Mouse (Mus musculus) megakaryocyte, embryonic 14.5 days (primary cell): ENCODE measurements around the gene Lrp1. TPM values are rescaled to one million over a fixed set of nuclear protein-coding genes. Genes with fewer than 3 reads are reported as not detected.

Source experiments
- H3K27me3 ChIP-seq: replicated peaks from 2 replicates; pipeline ENCODE3; 2012; ENCODE audit warnings: inconsistent platforms
- H3K36me3 ChIP-seq: replicated peaks from 2 replicates; pipeline ENCODE3; 2012; ENCODE audit warnings: low read length, inconsistent platforms, mixed read lengths
- H3K4me1 ChIP-seq: 2 replicates; pipeline ENCODE4 v1.6.1; 2012; ENCODE audit warnings: inconsistent platforms
- H3K4me3 ChIP-seq: replicated peaks from 2 replicates; pipeline ENCODE3; 2012; ENCODE audit warnings: moderate library complexity, mild to moderate bottlenecking, inconsistent platforms
- H3K9me3 ChIP-seq: 2 replicates; pipeline ENCODE4 v1.6.1; 2012; ENCODE audit warnings: inconsistent platforms
- FLI1 ChIP-seq: IDR thresholded peaks from 2 replicates; pipeline ENCODE4 v1.6.1; 2012; ENCODE audit warnings: low read length, inconsistent platforms, mixed read lengths
- GATA1 ChIP-seq: IDR thresholded peaks from 3 replicates; pipeline ENCODE4 v1.6.1; 2012; ENCODE audit warnings: mixed read lengths, low read length, inconsistent platforms, borderline replicate concordance
- polyA plus RNA-seq: library from polyadenylated mRNA; stranded (reverse); fragments of >175 nt; gene quantifications from 2 replicates; pipeline ENCODE4 v1.2.3, GENCODE M21; 2012; ENCODE audit warnings: low replicate concordance; ENCODE audit not compliant: insufficient read depth

Gene Lrp1
- polyA plus RNA-seq, 1 experiment = 208 TPM

DNA sequence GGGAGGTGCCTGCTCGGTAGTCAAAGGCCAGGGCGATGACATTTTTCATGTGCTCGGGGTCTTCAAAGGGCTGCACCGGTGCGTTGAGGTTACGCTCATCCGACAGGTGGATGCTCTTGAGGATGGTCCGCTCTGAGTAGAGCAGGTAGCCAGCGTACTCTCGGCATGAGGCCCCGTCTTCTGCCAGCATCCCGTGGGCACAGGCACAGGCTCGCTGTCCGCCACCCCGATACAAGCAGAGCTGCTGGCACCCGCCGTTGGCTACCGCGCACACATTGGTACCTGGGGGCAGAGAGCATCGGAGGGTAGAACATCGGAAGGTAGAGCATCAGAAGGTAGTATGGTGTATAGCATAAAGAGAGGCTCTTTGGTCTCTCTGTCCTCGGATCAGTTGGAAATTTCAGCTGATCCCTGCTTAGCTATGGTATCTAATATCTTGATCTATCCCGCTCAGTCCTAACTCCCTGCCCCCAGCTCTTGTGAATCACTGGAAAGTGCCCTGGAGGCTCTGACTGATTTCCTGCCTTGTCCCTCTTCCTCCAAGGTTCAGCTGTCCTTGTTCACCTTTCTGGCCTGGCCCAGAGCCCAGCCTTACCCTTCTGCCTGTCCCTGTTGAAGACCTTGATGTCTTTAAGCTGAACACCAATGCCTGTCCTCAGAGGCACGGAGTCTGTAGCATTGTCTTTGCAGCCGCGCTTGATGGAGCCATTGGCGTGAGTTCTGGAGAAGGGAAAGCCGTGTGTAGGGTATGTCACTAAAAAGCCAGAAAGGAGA is 54.2 kb downstream of the Lrp1 start:
- Histone ChIP-seq H3K4me1 (peaks cover 11% of the 10 kb centered on the region), H3K27me3 (peaks cover 73% of the 10 kb centered on the region), H3K9me3 (no peaks in the 10 kb centered on the region), H3K4me3 (peak overlapping the region; percentile 50), H3K36me3 (no peaks in the 10 kb centered on the region)
- TF ChIP-seq FLI1 (no peak), GATA1 (no peak)

DNA sequence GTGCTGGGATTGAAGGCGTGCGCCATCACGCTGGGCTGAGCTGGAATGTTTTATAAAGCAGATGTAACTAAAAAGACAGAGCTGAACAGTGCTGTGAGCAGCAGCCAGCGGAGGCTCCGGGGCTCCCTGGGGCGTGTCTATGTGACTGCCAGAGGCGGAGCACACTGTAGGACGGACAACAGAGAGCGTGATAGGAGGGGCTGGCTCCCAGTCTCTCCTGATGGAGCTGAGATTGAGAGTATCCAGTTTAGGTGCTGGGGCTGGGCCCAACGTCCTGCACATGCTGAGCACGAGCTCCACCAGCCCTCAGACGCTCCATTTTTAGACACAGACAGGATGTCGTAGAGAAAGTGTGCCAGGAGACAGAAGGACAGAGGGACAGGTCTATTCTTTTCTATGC is 56.6 kb downstream of the Lrp1 start:
- Histone ChIP-seq H3K27me3 (peaks cover 71% of the 10 kb centered on the region), H3K36me3 (no peaks in the 10 kb centered on the region), H3K9me3 (no peaks in the 10 kb centered on the region), H3K4me1 (peaks cover 8% of the 10 kb centered on the region; the same call in 1 of the 2 replicates), H3K4me3 (no peak overlapping the region)
- no peak for TF ChIP-seq GATA1
- TF ChIP-seq FLI1 = no peak

DNA sequence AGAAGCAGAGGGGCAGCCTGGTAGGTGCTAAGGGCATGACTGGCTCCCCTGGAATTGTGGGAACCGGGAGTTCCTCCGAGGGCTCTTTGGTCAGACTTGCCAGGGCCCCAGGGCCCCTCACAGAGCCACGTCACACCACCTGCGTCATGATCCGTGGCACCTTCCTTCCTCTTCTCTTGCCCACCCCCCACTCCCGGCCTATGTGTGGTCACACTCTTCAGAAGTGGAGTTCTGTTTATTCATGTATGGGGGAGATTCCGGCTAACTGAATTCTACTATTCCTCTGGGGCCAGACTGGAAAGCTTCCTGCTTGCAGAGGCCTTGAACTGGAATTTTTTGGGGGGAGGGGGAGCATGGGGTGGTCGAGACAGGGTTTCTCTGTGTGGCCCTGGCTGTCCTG is 57.1 kb downstream of the Lrp1 start:
- Histone ChIP-seq H3K4me1 (peaks cover 8% of the 10 kb centered on the region; the same call in 1 of the 2 replicates), H3K9me3 (no peaks in the 10 kb centered on the region), H3K27me3 (peaks cover 71% of the 10 kb centered on the region), H3K36me3 (no peaks in the 10 kb centered on the region), H3K4me3 (no peak overlapping the region)
- TF ChIP-seq FLI1 = no peak
- no peak for TF ChIP-seq GATA1

- Histone ChIP-seq H3K36me3 (no peaks in the 10 kb centered on the region), H3K27me3 (peaks cover 69% of the 10 kb centered on the region), H3K4me1 (peaks cover 11% of the 10 kb centered on the region; the same call in 1 of the 2 replicates), H3K4me3 (no peak overlapping the region), H3K9me3 (no peaks in the 10 kb centered on the region)
- TF ChIP-seq FLI1 (no peak), GATA1 (no peak)
Observed at GRCm38 (mm10) chr10:127561145-127561544, 59.8 kb downstream of the Lrp1 start.

DNA sequence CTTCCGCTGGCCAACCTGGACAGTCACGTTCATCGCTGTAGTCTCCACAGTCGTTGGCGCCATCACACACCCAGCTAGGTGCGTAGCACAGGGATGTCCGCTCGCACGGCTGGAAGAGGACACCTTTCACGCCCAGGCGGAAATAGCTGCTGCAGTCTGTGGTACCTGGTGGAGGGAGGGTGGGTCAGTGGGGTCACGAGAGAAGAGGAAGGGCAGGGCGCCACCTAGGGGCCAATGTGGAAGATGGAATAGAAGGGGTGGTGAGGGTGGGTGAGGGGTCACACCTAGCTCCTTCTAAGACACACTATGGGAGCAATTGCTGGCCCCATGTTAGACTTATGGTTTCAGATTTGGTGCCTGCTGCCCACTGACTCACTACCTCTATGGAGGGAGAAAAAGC is 63.6 kb downstream of the Lrp1 start:
- Histone ChIP-seq H3K4me1 (peaks cover 18% of the 10 kb centered on the region), H3K9me3 (no peaks in the 10 kb centered on the region), H3K27me3 (peaks cover 73% of the 10 kb centered on the region), H3K4me3 (no peak overlapping the region), H3K36me3 (no peaks in the 10 kb centered on the region)
- no peak for TF ChIP-seq GATA1
- no peak for TF ChIP-seq FLI1

GRCm38 (mm10) chr10:127555703-127556102 is 65.2 kb downstream of the Lrp1 start:
- Histone ChIP-seq H3K27me3 (peaks cover 81% of the 10 kb centered on the region), H3K4me1 (peaks cover 18% of the 10 kb centered on the region), H3K9me3 (no peaks in the 10 kb centered on the region), H3K4me3 (no peak overlapping the region), H3K36me3 (no peaks in the 10 kb centered on the region)
- TF ChIP-seq FLI1 (no peak), GATA1 (no peak)

- Histone ChIP-seq H3K9me3 (no peaks in the 10 kb centered on the region), H3K4me1 (peaks cover 3% of the 10 kb centered on the region), H3K4me3 (no peak overlapping the region), H3K27me3 (peaks cover 93% of the 10 kb centered on the region), H3K36me3 (peaks cover 7% of the 10 kb centered on the region)
- TF ChIP-seq FLI1 (no peak), GATA1 (no peak)
Observed at GRCm38 (mm10) chr10:127549892-127550291, 71.1 kb downstream of the Lrp1 start.

DNA sequence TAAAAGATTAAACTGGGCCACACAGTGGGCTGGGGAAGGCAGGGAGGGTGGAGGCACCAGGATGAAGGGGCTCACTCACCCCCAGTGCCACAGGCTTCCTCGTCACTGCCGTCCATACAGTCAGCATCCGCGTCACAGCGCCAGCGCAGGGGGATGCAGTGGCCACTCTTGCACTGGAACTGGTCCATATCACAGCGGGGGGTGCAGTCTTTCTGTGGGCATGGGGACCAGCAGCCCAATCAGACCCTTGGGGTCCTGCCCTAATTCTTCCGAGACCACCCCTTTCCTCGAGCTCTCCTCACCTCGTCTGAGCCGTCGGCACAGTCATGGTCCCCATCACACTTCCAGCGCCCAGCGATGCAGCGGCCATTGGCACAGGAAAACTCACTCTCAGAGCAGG is 72.7 kb downstream of the Lrp1 start:
- Histone ChIP-seq H3K27me3 (peaks cover 89% of the 10 kb centered on the region), H3K4me3 (no peak overlapping the region), H3K4me1 (no peaks in the 10 kb centered on the region; the same call in 1 of the 2 replicates), H3K9me3 (no peaks in the 10 kb centered on the region), H3K36me3 (peaks cover 7% of the 10 kb centered on the region)
- TF ChIP-seq GATA1 = no peak
- no peak for TF ChIP-seq FLI1

- no peak for TF ChIP-seq GATA1
- no peak for TF ChIP-seq FLI1
- peaks cover 7% of the 10 kb centered on the region for H3K36me3 ChIP-seq
- H3K9me3 ChIP-seq = no peaks in the 10 kb centered on the region
- H3K4me3 ChIP-seq = no peak overlapping the region
- peaks cover 90% of the 10 kb centered on the region for H3K27me3 ChIP-seq
- H3K4me1 ChIP-seq = no peaks in the 10 kb centered on the region; the same call in 1 of the 2 replicates
Observed at GRCm38 (mm10) chr10:127546505-127546904, 74.4 kb downstream of the Lrp1 start.

DNA sequence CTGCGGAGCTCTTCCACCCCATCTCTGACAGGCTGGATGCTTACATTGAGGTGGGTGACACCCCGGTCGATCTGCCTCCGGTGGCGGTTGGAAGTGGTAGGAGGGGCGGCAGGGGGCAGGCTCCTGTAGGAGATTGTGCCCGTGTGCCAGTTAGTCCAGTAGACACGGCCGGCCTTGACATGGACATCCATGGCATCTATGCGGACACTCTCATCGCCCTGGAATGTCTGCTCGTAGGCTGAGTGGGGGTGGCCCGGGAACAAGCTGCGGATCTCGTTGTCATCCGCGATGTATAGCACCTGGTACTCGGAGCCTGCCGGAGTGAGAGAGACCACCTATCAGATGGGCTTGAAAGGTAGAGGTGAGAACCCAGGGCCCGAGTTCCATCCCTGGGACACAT is 76.6 kb downstream of the Lrp1 start:
- no peaks in the 10 kb centered on the region for H3K9me3 ChIP-seq
- peaks cover 89% of the 10 kb centered on the region for H3K27me3 ChIP-seq
- H3K4me1 ChIP-seq = peaks cover 4% of the 10 kb centered on the region; the same call in 1 of the 2 replicates
- H3K36me3 ChIP-seq = peaks cover 4% of the 10 kb centered on the region
- no peak for TF ChIP-seq GATA1
- TF ChIP-seq FLI1 = no peak
- no peak overlapping the region for H3K4me3 ChIP-seq
